Mouse (Mus musculus): ENCODE measurements around the gene Rasal1.

DNA sequence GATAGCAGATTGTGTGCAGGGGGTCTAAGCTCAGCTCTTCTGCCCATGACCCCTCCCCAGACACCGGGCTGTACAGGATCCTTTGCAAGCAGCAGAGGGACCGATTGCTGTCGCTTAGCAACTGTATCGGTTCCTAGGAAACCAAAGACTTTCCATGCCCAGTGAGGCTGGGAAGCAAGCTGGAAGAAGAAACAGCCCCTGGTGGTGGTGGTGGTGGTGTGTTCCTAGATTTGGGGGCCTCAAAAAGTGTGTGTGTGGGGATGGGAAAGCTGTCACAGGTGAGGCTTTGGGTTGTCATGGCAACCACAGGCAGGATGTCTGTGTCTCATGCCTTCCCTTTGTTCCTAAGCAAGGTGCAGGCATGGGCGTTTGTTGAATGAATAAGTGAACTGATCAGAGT is 12.2 kb downstream of the Rasal1 start:
- TF ChIP-seq CTCF (IDR thresholded peaks at IDR 0.05; ENCODE audit: borderline replicate concordance, extremely low read depth, insufficient read depth, insufficient read length), result no peak
- TF ChIP-seq POLR2A (IDR thresholded peaks at IDR 0.05; ENCODE audit: borderline replicate concordance, extremely low read depth, insufficient read depth, insufficient read length, poor library complexity, severe bottlenecking), result no peak
